Mouse (Mus musculus) heart, postnatal 0 days (tissue): ENCODE measurements around the gene Serpinh1.

Source experiments
- CTCF ChIP-seq: IDR thresholded peaks from 2 replicates; pipeline ENCODE4 v1.5.1; 2016; ENCODE audit warnings: antibody characterized with exemption, control low read depth, low read depth
- EP300 ChIP-seq: IDR thresholded peaks from 2 replicates; pipeline ENCODE4 v1.6.1; 2016; ENCODE audit warnings: antibody characterized with exemption, low read depth

- TF ChIP-seq CTCF (no peak), EP300 (no peak)
Observed at GRCm38 (mm10) chr7:99305688-99306087, 47.4 kb downstream of the Serpinh1 start.
